Mouse (Mus musculus): ENCODE measurements around the gene Opcml. TPM values are rescaled to one million over a fixed set of nuclear protein-coding genes. Genes with fewer than 3 reads are reported as not detected.
A peak's percentile ranks its signal among the peaks of the same experiment; 100 is the strongest.

Gene Opcml
- polyA plus RNA-seq, 1 experiment, result 1.3 TPM

GRCm38 (mm10) chr9:28261078-28261753, 470.6 kb downstream of the Opcml start:
- WGBS, result 23% methylated on average over 7 of the region's 7 CpGs
- no peaks in the 10 kb centered on the region for H3K4me1 ChIP-seq (ENCODE audit: control insufficient read depth, insufficient read depth, low read length)

DNA sequence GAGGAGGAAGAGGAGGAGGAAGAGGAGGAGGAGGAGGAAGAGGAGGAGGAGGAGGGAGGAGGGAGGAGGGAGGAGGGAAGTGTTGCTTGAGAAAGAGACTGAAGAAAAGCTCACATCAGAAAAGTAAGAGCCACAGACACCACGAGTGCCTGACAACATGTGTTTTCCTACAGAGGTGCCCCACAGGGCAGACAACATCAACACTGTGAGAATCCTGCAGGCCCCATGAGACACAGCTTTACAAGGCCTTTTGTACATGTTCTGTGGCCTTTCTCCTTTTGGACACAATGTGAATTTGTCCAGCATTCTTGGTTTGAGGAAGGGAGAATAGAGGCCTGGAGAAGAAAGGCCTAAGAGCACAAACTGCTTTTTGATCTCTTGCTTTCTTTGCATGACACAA, 471.4 kb downstream of the Opcml start:
- 59% methylated on average over 1 of the region's 1 CpGs for WGBS
- Histone ChIP-seq H3K4me3 (replicated peaks; ENCODE audit: control insufficient read depth, low read depth, low read length) (no peak overlapping the region), H3K27ac (ENCODE audit: control insufficient read depth, insufficient read depth, low read depth, low read length, poor library complexity) (no peak overlapping the region), H3K4me1 (ENCODE audit: control insufficient read depth, insufficient read depth, low read length) (no peaks in the 10 kb centered on the region)
- no peak for TF ChIP-seq POLR2A (IDR thresholded peaks at IDR 0.05; ENCODE audit: borderline replicate concordance, control insufficient read depth, low read depth, low read length)
- no peak for TF ChIP-seq CTCF (IDR thresholded peaks at IDR 0.05; ENCODE audit: control insufficient read depth, insufficient read depth, low read length)

More at GRCm38 (mm10) chr9:28261078-28261753, 470.6 kb downstream of the Opcml start:
- TF ChIP-seq CTCF (IDR thresholded peaks at IDR 0.05; ENCODE audit: control insufficient read depth, insufficient read depth, low read length) (peak; percentile 37; the same call in 1 of the 2 replicates), POLR2A (IDR thresholded peaks at IDR 0.05; ENCODE audit: borderline replicate concordance, control insufficient read depth, low read depth, low read length) (no peak)
- Histone ChIP-seq H3K27ac (ENCODE audit: control insufficient read depth, insufficient read depth, low read depth, low read length, poor library complexity) (no peak overlapping the region), H3K4me3 (replicated peaks; ENCODE audit: control insufficient read depth, low read depth, low read length) (no peak overlapping the region)

GRCm38 (mm10) chr9:28262896-28263295, 472.3 kb downstream of the Opcml start:
- Histone ChIP-seq H3K27ac (ENCODE audit: control insufficient read depth, insufficient read depth, low read depth, low read length, poor library complexity) (no peak overlapping the region), H3K4me1 (ENCODE audit: control insufficient read depth, insufficient read depth, low read length) (no peaks in the 10 kb centered on the region), H3K4me3 (replicated peaks; ENCODE audit: control insufficient read depth, low read depth, low read length) (no peak overlapping the region)
- TF ChIP-seq POLR2A (IDR thresholded peaks at IDR 0.05; ENCODE audit: borderline replicate concordance, control insufficient read depth, low read depth, low read length) (no peak), CTCF (IDR thresholded peaks at IDR 0.05; ENCODE audit: control insufficient read depth, insufficient read depth, low read length) (no peak)
- 63% methylated on average over 2 of the region's 2 CpGs for WGBS

GRCm38 (mm10) chr9:28264761-28265160, 474.2 kb downstream of the Opcml start:
- Histone ChIP-seq H3K27ac (ENCODE audit: control insufficient read depth, insufficient read depth, low read depth, low read length, poor library complexity) (no peak overlapping the region), H3K4me3 (replicated peaks; ENCODE audit: control insufficient read depth, low read depth, low read length) (no peak overlapping the region), H3K4me1 (ENCODE audit: control insufficient read depth, insufficient read depth, low read length) (no peaks in the 10 kb centered on the region)
- TF ChIP-seq POLR2A (IDR thresholded peaks at IDR 0.05; ENCODE audit: borderline replicate concordance, control insufficient read depth, low read depth, low read length) (no peak), CTCF (IDR thresholded peaks at IDR 0.05; ENCODE audit: control insufficient read depth, insufficient read depth, low read length) (no peak)
- WGBS, result 59% methylated on average over 6 of the region's 6 CpGs

DNA sequence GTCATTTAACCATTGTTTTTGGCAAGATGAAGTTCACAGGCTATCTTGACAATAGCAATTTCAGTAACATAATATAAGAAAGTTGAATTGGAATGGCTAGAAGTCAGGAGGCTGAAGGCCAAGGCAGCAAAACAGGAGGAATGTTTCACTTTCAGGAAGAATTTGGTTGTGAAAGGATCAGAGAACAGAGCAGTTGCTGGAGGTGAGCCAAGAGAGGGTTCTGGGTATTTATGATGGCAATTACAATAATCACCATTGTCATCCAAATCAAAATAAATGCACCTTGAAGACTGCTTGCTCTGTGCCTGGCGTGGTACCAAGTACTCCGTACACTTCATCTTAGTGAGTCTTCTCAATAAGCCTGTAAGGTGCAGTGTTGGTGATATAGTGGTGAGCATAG, 483.2 kb downstream of the Opcml start:
- no peak overlapping the region for H3K4me3 ChIP-seq (replicated peaks; ENCODE audit: control insufficient read depth, low read depth, low read length)
- WGBS, result 78% methylated on average over 2 of the region's 2 CpGs
- TF ChIP-seq CTCF (IDR thresholded peaks at IDR 0.05; ENCODE audit: control insufficient read depth, insufficient read depth, low read length) (no peak), POLR2A (IDR thresholded peaks at IDR 0.05; ENCODE audit: borderline replicate concordance, control insufficient read depth, low read depth, low read length) (no peak)

GRCm38 (mm10) chr9:28278555-28278954, 488.0 kb downstream of the Opcml start:
- H3K4me3 ChIP-seq (replicated peaks; ENCODE audit: control insufficient read depth, low read depth, low read length), result no peak overlapping the region
- 80% methylated on average over 2 of the region's 2 CpGs for WGBS
- TF ChIP-seq CTCF (IDR thresholded peaks at IDR 0.05; ENCODE audit: control insufficient read depth, insufficient read depth, low read length), result no peak
- TF ChIP-seq POLR2A (IDR thresholded peaks at IDR 0.05; ENCODE audit: borderline replicate concordance, control insufficient read depth, low read depth, low read length), result no peak
- no peak overlapping the region for H3K27ac ChIP-seq (ENCODE audit: control insufficient read depth, insufficient read depth, low read depth, low read length, poor library complexity)
- H3K4me1 ChIP-seq (ENCODE audit: control insufficient read depth, insufficient read depth, low read length), result no peaks in the 10 kb centered on the region

More for the DNA sequence above, 483.2 kb downstream of the Opcml start:
- no peaks in the 10 kb centered on the region for H3K4me1 ChIP-seq (ENCODE audit: control insufficient read depth, insufficient read depth, low read length)
- no peak overlapping the region for H3K27ac ChIP-seq (ENCODE audit: control insufficient read depth, insufficient read depth, low read depth, low read length, poor library complexity)

DNA sequence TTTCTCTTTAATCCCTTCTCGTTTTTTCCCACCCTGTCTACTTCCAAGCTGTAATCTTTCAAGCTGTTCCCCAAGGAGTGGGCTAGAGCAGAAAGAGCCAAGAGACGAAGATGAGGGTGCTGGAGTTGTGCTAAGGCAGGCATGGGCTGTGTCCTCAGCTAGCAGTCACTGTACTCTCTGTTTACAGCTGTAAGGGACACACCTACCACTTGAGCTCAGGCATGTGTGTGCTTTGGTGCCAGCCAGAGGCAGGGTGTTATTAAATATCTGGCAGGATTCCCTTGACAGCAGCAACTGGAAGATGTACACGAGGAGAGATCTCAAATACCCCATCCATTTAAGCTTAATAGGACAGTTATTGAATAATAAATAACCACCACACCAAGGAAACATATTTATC, 490.4 kb downstream of the Opcml start:
- TF ChIP-seq CTCF (IDR thresholded peaks at IDR 0.05; ENCODE audit: control insufficient read depth, insufficient read depth, low read length) (no peak), POLR2A (IDR thresholded peaks at IDR 0.05; ENCODE audit: borderline replicate concordance, control insufficient read depth, low read depth, low read length) (no peak)
- H3K4me3 ChIP-seq (replicated peaks; ENCODE audit: control insufficient read depth, low read depth, low read length), result no peak overlapping the region
- 53% methylated on average over 3 of the region's 3 CpGs for WGBS

DNA sequence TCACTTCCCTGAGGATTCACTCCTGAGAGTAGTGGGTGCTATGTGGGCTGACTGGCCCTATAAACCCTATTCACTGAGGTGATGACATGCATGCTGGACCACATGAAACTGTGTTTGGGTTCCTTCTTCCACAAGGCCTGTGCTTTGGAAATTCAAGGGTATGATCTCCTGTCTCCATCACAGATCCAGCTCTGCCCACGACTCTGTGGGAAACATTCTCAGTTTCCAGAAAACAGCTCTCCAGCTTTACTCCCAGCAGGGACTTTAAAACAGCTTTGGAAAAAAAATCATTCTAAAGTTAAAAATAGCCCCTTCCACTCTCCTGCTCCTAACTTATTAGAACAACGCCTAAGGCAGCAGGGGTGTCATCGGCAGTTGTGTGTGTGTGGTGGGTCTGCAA, 491.0 kb downstream of the Opcml start:
- WGBS, result 73% methylated on average over 3 of the region's 3 CpGs
- Histone ChIP-seq H3K27ac (ENCODE audit: control insufficient read depth, insufficient read depth, low read depth, low read length, poor library complexity) (no peak overlapping the region), H3K4me3 (replicated peaks; ENCODE audit: control insufficient read depth, low read depth, low read length) (no peak overlapping the region), H3K4me1 (ENCODE audit: control insufficient read depth, insufficient read depth, low read length) (no peaks in the 10 kb centered on the region)
- TF ChIP-seq POLR2A (IDR thresholded peaks at IDR 0.05; ENCODE audit: borderline replicate concordance, control insufficient read depth, low read depth, low read length) (no peak), CTCF (IDR thresholded peaks at IDR 0.05; ENCODE audit: control insufficient read depth, insufficient read depth, low read length) (no peak)

More for the DNA sequence above, 490.4 kb downstream of the Opcml start:
- Histone ChIP-seq H3K27ac (ENCODE audit: control insufficient read depth, insufficient read depth, low read depth, low read length, poor library complexity) (no peak overlapping the region), H3K4me1 (ENCODE audit: control insufficient read depth, insufficient read depth, low read length) (no peaks in the 10 kb centered on the region)
